Mouse (Mus musculus) olfactory bulb, adult 2 months (tissue): Measurements from ENCODE around the gene Farp1. TPM values are rescaled to one million over a fixed set of nuclear protein-coding genes. Genes with fewer than 3 reads are reported as not detected.

Source experiments
- H3K27ac ChIP-seq: fragments of 200-500 bp; 2 replicates; pipeline ENCODE4 v1.5.1; 2012; ENCODE audit warnings: low read depth, low read length; ENCODE audit not compliant: insufficient read depth
- H3K4me1 ChIP-seq: fragments of 200-500 bp; 2 replicates; pipeline ENCODE4 v1.6.1; 2012; ENCODE audit warnings: low read length; ENCODE audit not compliant: control insufficient read depth, insufficient read depth
- H3K4me3 ChIP-seq: fragments of 200-500 bp; 2 replicates; pipeline ENCODE4 v1.5.1; 2012; ENCODE audit warnings: mild to moderate bottlenecking, low read depth, low read length, moderate library complexity; ENCODE audit not compliant: insufficient read depth
- CTCF ChIP-seq: fragments of 200-500 bp; IDR thresholded peaks from 2 replicates; pipeline ENCODE4 v1.5.1; 2012; ENCODE audit warnings: low read depth, mild to moderate bottlenecking, low read length, moderate library complexity; ENCODE audit not compliant: insufficient read depth
- POLR2A ChIP-seq: fragments of 200-500 bp; IDR thresholded peaks from 2 replicates; pipeline ENCODE4 v1.6.1; 2012; ENCODE audit warnings: mild to moderate bottlenecking, low read depth, low read length, moderate library complexity; ENCODE audit not compliant: insufficient read depth
- WGBS: fragments of 180-500 bp; shearing (Covaris S2); methylation state at CpG from one replicate; pipeline ENCODE4 v1.1.7; 2018; 5-methylcytosine and 5-hydroxymethylcytosine counted together
- polyA plus RNA-seq: library from polyadenylated mRNA; stranded (reverse); fragments of >200 nt; gene quantifications from 2 replicates; pipeline ENCODE4 v1.2.4, GENCODE M21; 2012; ENCODE audit warnings: low replicate concordance; ENCODE audit not compliant: missing spikeins, insufficient read depth, insufficient read length

Gene Farp1
- polyA plus RNA-seq, 1 experiment, result not detected

GRCm38 (mm10) chr14:121276016-121276415 lies 241.0 kb downstream of the Farp1 start:
- 67% methylated on average over 10 of the region's 10 CpGs for WGBS
- TF ChIP-seq POLR2A (no peak), CTCF (no peak)
- H3K27ac ChIP-seq, result no peak overlapping the region
- H3K4me1 ChIP-seq, result peaks cover 3% of the 10 kb centered on the region
- no peak overlapping the region for H3K4me3 ChIP-seq

DNA sequence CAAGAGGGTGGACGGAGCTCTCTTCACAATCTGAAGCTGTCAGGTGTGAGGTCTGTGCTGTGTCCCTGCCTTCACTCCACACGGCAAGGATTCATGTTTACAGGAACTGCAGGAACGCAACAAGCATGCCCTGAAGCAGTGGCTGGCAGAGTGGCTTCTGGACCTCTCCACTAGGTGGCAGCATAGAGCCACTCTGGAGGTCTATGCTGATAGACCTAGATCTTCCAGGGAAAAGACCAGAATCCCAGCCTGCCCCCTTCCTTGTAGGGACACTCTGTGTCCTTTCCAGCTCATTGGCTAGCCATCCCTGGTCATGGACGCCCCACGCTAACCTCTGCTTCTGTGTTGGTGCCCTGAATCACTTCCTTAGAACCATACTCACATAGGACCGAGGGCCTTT lies 244.1 kb downstream of the Farp1 start:
- TF ChIP-seq CTCF, result peak; percentile 73; the same call in 1 of the 2 replicates
- no peak for TF ChIP-seq POLR2A
- Histone ChIP-seq H3K4me3 (no peak overlapping the region), H3K4me1 (peaks cover 7% of the 10 kb centered on the region), H3K27ac (no peak overlapping the region)
- 31% methylated on average over 6 of the region's 6 CpGs for WGBS

DNA sequence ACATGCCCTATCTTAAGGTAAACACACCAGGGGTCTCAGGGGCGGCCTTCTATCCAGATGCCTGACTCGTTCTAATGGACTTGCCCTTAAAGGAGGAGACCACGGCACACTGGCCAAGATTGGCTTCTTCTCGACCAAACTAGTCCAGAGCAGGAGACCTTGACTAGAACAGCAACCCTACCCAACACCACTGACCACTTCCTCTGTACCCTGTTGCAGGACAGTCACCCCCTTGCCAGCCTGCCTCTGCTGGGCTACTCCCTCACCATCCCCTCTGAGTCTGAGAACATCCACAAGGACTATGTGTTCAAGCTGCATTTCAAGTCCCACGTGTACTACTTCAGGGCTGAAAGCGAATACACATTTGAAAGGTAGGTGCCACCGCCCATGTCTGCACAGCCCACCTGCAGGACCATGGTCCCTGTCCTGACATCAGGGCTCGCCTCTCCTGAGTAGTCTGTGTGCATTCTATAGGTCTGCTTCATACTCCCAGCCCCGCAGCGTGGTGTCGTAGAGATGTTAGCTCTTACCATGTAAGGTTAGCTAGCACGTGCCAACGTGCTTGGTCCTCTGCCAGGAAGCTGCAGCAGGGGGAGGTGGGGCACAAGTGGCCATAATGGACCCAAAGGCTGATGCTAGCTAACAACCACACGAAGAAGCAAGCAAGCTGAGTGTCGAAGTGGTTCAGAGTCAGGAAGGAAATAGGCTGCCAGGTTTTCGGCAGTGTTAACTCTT lies 245.8 kb downstream of the Farp1 start:
- WGBS, result 63% methylated on average over 16 of the region's 16 CpGs
- Histone ChIP-seq H3K27ac (no peak overlapping the region), H3K4me3 (no peak overlapping the region), H3K4me1 (peaks cover 11% of the 10 kb centered on the region)
- no peak for TF ChIP-seq CTCF
- no peak for TF ChIP-seq POLR2A

DNA sequence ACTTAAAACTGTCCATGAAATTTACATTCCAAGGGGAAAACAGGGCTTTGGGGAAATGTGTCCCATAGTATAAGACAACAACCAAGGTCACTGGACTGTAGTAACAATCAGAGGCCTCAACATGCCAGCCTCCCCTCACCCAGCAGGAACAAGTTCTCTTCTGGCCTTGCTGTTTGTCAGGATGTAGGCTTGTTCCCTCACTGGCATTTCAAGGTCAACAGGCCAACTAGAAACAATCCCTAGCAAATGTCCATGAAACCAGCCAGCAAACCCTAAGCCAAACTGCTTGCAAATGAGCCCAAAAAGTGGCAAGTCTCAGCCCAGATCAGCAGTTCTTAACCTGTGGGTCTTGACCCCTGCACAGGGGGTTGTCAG lies 246.3 kb downstream of the Farp1 start:
- Histone ChIP-seq H3K4me3 (no peak overlapping the region), H3K4me1 (peaks cover 11% of the 10 kb centered on the region), H3K27ac (no peak overlapping the region)
- TF ChIP-seq CTCF, result no peak
- no peak for TF ChIP-seq POLR2A

- 92% methylated on average over 14 of the region's 14 CpGs for WGBS
- no peak for TF ChIP-seq CTCF
- TF ChIP-seq POLR2A, result no peak
- Histone ChIP-seq H3K27ac (no peak overlapping the region), H3K4me1 (peaks cover 8% of the 10 kb centered on the region), H3K4me3 (no peak overlapping the region)
Observed at GRCm38 (mm10) chr14:121285379-121286120, 250.6 kb downstream of the Farp1 start.

DNA sequence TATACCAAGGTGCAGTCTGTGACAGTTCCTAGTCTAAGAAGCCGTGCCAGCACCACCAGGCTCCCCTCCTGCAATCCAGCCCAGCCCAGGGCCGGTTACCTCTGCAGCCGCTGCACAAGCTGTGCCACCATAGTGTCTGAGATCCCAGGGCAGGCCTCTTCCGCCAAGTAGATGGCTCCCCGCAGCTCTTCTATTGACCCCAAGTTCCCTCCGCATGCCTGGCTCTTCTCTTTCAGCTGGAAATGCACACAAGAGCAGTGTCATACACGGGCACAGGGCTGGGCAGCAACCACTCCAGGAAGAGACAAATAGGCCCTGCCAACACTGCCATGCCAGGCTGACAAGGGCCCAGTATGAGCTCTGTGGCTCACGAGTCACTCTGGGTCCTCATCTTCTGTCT lies 256.9 kb downstream of the Farp1 start:
- Histone ChIP-seq H3K27ac (no peak overlapping the region), H3K4me1 (peaks cover 7% of the 10 kb centered on the region), H3K4me3 (no peak overlapping the region)
- TF ChIP-seq CTCF (no peak), POLR2A (no peak)
- WGBS, result 68% methylated on average over 8 of the region's 8 CpGs

GRCm38 (mm10) chr14:121292391-121292790 lies 257.4 kb downstream of the Farp1 start:
- 84% methylated on average over 3 of the region's 3 CpGs for WGBS
- H3K27ac ChIP-seq, result no peak overlapping the region
- H3K4me1 ChIP-seq, result peaks cover 7% of the 10 kb centered on the region
- TF ChIP-seq POLR2A, result no peak
- no peak for TF ChIP-seq CTCF
- H3K4me3 ChIP-seq, result no peak overlapping the region

DNA sequence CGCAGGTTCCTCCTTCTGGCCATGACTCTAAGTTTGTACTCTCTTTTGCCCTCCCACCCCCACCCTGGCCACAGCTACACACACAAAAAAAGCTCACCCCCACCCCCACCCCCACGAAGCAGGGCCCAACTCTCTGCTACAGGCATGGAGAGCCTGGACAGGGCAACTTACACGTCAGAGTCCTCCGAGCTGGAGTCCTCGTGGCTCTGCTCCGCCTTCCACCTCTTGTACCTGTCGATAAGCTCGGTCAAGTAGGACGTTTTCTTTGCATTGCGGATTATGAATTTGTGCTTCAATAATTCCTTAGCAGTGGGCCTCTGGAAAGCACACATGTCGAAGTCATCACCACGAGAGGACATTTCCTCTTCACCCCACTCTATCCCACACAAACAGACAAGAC lies 259.5 kb downstream of the Farp1 start:
- WGBS, result 91% methylated on average over 12 of the region's 12 CpGs

DNA sequence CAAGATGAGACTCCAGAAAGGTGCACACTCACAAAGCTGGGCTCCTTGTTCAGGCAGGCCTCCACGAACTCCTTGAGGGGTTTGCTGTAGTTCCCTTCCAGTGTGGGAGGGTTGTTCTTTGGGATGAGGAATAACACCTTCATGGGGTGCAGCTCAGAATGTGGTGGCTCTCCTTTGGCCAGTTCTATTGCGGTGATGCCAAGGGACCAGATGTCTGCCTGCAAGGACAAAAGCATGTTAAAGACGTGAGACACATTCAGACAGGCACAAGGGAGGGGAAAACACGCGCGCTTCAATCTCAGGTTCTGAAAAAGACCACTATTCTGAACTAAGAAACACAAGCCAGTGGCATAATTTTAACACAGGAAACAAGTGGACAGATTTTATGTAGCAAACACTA lies 262.1 kb downstream of the Farp1 start:
- 83% methylated on average over 6 of the region's 6 CpGs for WGBS
- TF ChIP-seq CTCF (no peak), POLR2A (no peak)
- Histone ChIP-seq H3K4me3 (no peak overlapping the region), H3K4me1 (peaks cover 7% of the 10 kb centered on the region), H3K27ac (no peak overlapping the region)

More for the DNA sequence above, 259.5 kb downstream of the Farp1 start:
- Histone ChIP-seq H3K4me1 (peaks cover 7% of the 10 kb centered on the region), H3K27ac (no peak overlapping the region), H3K4me3 (no peak overlapping the region)
- no peak for TF ChIP-seq CTCF
- TF ChIP-seq POLR2A, result no peak

DNA sequence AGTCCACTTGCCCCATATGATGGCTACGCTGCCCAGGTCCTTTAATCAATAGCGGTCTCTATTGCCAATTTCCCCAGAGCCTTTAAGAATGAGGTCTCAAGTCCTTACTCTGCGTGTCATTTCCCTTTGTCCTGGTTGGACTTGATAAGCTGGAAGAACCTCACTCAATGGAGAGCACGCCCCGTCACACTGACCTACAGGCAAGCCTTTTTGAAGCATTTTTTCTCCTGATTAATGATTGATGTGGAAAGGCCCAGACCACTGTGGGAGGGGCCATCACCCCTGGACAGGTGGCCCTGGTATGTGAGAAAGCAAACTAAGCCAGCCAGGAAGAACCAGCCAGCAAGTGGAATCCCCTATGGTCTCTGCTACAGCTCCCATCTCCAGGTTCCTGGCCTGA lies 263.5 kb downstream of the Farp1 start:
- no peak for TF ChIP-seq POLR2A
- Histone ChIP-seq H3K27ac (no peak overlapping the region), H3K4me3 (no peak overlapping the region), H3K4me1 (peaks cover 2% of the 10 kb centered on the region; the same call in 1 of the 2 replicates)
- WGBS, result 97% methylated on average over 5 of the region's 5 CpGs
